ENCODE assay signal across 33 mouse cellular contexts in the genomic region with DNA sequence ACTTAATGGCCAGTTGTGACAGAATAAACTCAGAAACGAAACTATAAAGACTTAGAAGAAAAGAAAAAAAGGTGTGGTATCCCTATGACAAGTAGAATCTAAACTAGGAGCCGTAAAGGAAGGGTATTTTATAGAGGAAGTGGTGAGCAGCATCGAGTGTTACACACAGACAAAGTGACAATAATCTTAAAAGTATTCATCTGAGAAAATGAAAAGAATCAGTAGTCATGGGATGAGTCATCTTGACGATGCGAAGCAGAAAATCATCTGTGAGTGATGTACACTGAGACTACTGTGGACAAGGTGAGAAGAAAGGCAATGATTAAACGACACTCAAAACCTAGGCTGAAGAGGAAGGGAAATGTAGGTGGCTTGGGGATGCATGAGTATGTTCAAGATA. TPM values are rescaled to one million over a fixed set of nuclear protein-coding genes. Genes with fewer than 3 reads are reported as not detected.
DNase-seq lines count a peak whose midpoint lies in the region; ATAC-seq and TF ChIP-seq lines count a peak whose summit lies in the region.
"Had no signal": no experiment of that assay in that cellular context is flagged by ENCODE, and none has a peak within 500 bp of the region (broad histone marks: within the 10 kb centered on the region; RNA-seq: fewer than 3 reads in every experiment).

No protein-coding gene starts in this region.

- no peak overlapping the region for H3K27ac ChIP-seq in CH12.LX (ENCODE audit: insufficient read depth, low read depth)
- H3K27ac ChIP-seq in kidney, embryonic 14.5 days (ENCODE audit: low read depth, low read length), result no peak overlapping the region
- H3K27ac ChIP-seq: embryonic facial prominence, embryonic 13.5 days; forebrain, embryonic 10.5 days; hindbrain, embryonic 12.5 days; hindbrain, postnatal 0 days; kidney, embryonic 15.5 days; layer of hippocampus, adult 2 months; liver, embryonic 12.5 days; macrophage; midbrain, embryonic 10.5 days; midbrain, embryonic 15.5 days; neural tube, embryonic 13.5 days had no signal

- H3K9ac ChIP-seq in CH12.LX (ENCODE audit: insufficient read depth, low read depth), result no peak overlapping the region
- H3K9ac ChIP-seq in kidney, embryonic 14.5 days (ENCODE audit: low read depth, low read length), result no peak overlapping the region
- H3K9ac ChIP-seq: embryonic facial prominence, embryonic 13.5 days; hindbrain, embryonic 12.5 days; kidney, embryonic 15.5 days; liver, embryonic 12.5 days; liver, postnatal 0 days; midbrain, embryonic 15.5 days; neural tube, embryonic 13.5 days had no signal

- no peak overlapping the region for H3K4me3 ChIP-seq in CH12.LX (replicated peaks in 1 of 3; ENCODE audit: low read depth in 2 of 3, low read length in 2 of 3, poor library complexity in 1 of 3)
- no peak overlapping the region for H3K4me3 ChIP-seq in kidney, embryonic 14.5 days (ENCODE audit: low read length)
- H3K4me3 ChIP-seq: embryonic facial prominence, embryonic 13.5 days; forebrain, embryonic 10.5 days; hindbrain, embryonic 12.5 days; kidney, embryonic 15.5 days; layer of hippocampus, adult 2 months; liver, embryonic 12.5 days; midbrain, embryonic 10.5 days; midbrain, embryonic 15.5 days; neural tube, embryonic 13.5 days had no signal

- ATAC-seq in kidney, embryonic 14.5 days (ENCODE audit: low FRiP score, low TSS enrichment), result no peak
- ATAC-seq: forebrain, embryonic 16.5 days; hindbrain, postnatal 0 days; intestine, postnatal 0 days; liver, embryonic 12.5 days; liver, postnatal 0 days; midbrain, embryonic 15.5 days had no signal

- 0 out of 2 replicates have a peak, but pooled peaks have one; percentile 8 for TF ChIP-seq EP300 in CH12.LX (IDR thresholded peaks at IDR 0.05; ENCODE audit: low read length)

- H3K9me3 ChIP-seq in CH12.LX (replicated peaks; ENCODE audit: low read length), result no peaks in the 10 kb centered on the region
- H3K9me3 ChIP-seq in kidney, embryonic 14.5 days (ENCODE audit: control insufficient read depth, low read length), result no peaks in the 10 kb centered on the region
- H3K9me3 ChIP-seq: embryonic facial prominence, embryonic 13.5 days; forebrain, embryonic 10.5 days; hindbrain, embryonic 12.5 days; kidney, embryonic 15.5 days; liver, embryonic 12.5 days; midbrain, embryonic 10.5 days; midbrain, embryonic 15.5 days; neural tube, embryonic 13.5 days had no signal

- peaks cover 0 to 7% of the 10 kb centered on the region in 2 experiments; a peak in 2 of 4 replicates for H3K4me1 ChIP-seq in CH12.LX (ENCODE audit: control insufficient read depth in 1 of 2, insufficient read depth in 2 of 2)
- H3K4me1 ChIP-seq in kidney, embryonic 14.5 days (ENCODE audit: control insufficient read depth, insufficient read depth, low read length), result no peaks in the 10 kb centered on the region
- H3K4me1 ChIP-seq: embryonic facial prominence, embryonic 13.5 days; forebrain, embryonic 10.5 days; hindbrain, embryonic 12.5 days; kidney, embryonic 15.5 days; liver, embryonic 12.5 days; midbrain, embryonic 10.5 days; midbrain, embryonic 15.5 days; neural tube, embryonic 13.5 days had no signal

- dilution Hi-C loops in CH12.LX (cut with MboI; ENCODE audit: extremely low pct_ligation_motif_present, extremely low pct_unique_long_range_greater_than_20kb, low sequenced_read_pairs), result no loop called here

- TF ChIP-seq RAD21 in CH12.LX (IDR thresholded peaks at IDR 0.05; ENCODE audit: low read depth, low read length), result no peak

- TF ChIP-seq POLR2A in CH12.LX (IDR thresholded peaks at IDR 0.05; ENCODE audit: low read depth, low read length), result no peak

- TF ChIP-seq CTCF in CH12.LX (conservative IDR thresholded peaks at IDR 0.05 in 1 of 2, IDR thresholded peaks at IDR 0.05 in 1 of 2; ENCODE audit: low read depth in 2 of 2, low read length in 2 of 2), result no peak

- 80% methylated on average over 6 of the region's 6 CpGs for WGBS in kidney, embryonic 14.5 days

- no peak overlapping the region for H3K4me2 ChIP-seq in CH12.LX (ENCODE audit: insufficient read depth, low read depth, poor library complexity, severe bottlenecking)
- no peak overlapping the region for H3K4me2 ChIP-seq in kidney, embryonic 14.5 days (replicated peaks; ENCODE audit: low read depth, low read length)
- H3K4me2 ChIP-seq: embryonic facial prominence, embryonic 13.5 days; heart, embryonic 11.5 days; hindbrain, embryonic 12.5 days; kidney, embryonic 15.5 days; liver, embryonic 12.5 days; midbrain, embryonic 15.5 days; neural tube, embryonic 13.5 days had no signal

- no peaks in the 10 kb centered on the region for H3K36me3 ChIP-seq in CH12.LX (replicated peaks in 1 of 2; ENCODE audit: control insufficient read depth in 1 of 2, insufficient read depth in 1 of 2, low read length in 1 of 2)
- H3K36me3 ChIP-seq in kidney, embryonic 14.5 days (ENCODE audit: control insufficient read depth, insufficient read depth, low read length), result no peaks in the 10 kb centered on the region
- H3K36me3 ChIP-seq: embryonic facial prominence, embryonic 13.5 days; forebrain, embryonic 10.5 days; hindbrain, embryonic 12.5 days; kidney, embryonic 15.5 days; liver, embryonic 12.5 days; midbrain, embryonic 10.5 days; midbrain, embryonic 15.5 days; neural tube, embryonic 13.5 days had no signal

- peak; percentile 81 for DNase-seq in CD4-positive helper T cell, adult 2 months (ENCODE audit: low read depth, low spot score)
- DNase-seq in CH12.LX (ENCODE audit: extremely low read depth), result peak; percentile 32
- DNase-seq in induced T-regulatory cell, adult 2 months (ENCODE audit: low read depth), result peak; percentile 71
- DNase-seq in naive thymus-derived CD4-positive, alpha-beta T cell, adult 2 months (ENCODE audit: low read depth), result peak; percentile 76
- no peak for DNase-seq in lung, postnatal 36 days
- DNase-seq in adrenal gland, adult (ENCODE audit: inconsistent age in 2 of 2, low spot score in 1 of 2), result no peak
- no peak for DNase-seq in cerebellum, adult 18-20 months
- DNase-seq: adrenal gland, adult 8-10 months; cerebellum, adult 9-10 months; cerebellum, postnatal 36 days; gastrocnemius, postnatal 10 days; heart, adult 11 months; heart, postnatal 36 days; kidney, postnatal 25 days; left cerebral cortex, postnatal 4 days; liver, postnatal 0 days; spleen, adult 18-20 months; thymus, postnatal 4 days had no signal

- no peaks in the 10 kb centered on the region for H3K27me3 ChIP-seq in CH12.LX (replicated peaks)
- no peaks in the 10 kb centered on the region for H3K27me3 ChIP-seq in kidney, embryonic 14.5 days (ENCODE audit: control insufficient read depth, insufficient read depth, low read length)
- H3K27me3 ChIP-seq: embryonic facial prominence, embryonic 13.5 days; hindbrain, embryonic 12.5 days; kidney, embryonic 15.5 days; liver, embryonic 12.5 days; midbrain, embryonic 15.5 days; neural tube, embryonic 13.5 days had no signal

- in situ Hi-C loops in CH12.LX (cut with MboI; ENCODE audit: low pct_ligation_motif_present, low pct_unique_long_range_greater_than_20kb, low sequenced_read_pairs), result no loop called here

- H3K79me2 ChIP-seq in CH12.LX (replicated peaks; ENCODE audit: control insufficient read depth, extremely low read depth, insufficient read depth, poor library complexity, severe bottlenecking), result no peaks in the 10 kb centered on the region

TF ChIP-seq in CH12.LX, 34 proteins besides CTCF, POLR2A, EP300 and RAD21:
- no peak for TF ChIP-seq NELFE (IDR thresholded peaks at IDR 0.05; ENCODE audit: low read depth, low read length)
- TF ChIP-seq ETS1 (conservative IDR thresholded peaks at IDR 0.05; ENCODE audit: low read depth, low read length), result 0 out of 2 replicates have a peak, but pooled peaks have one; percentile 27
TF ChIP-seq in CH12.LX: peak in this region for 1.

RNA-seq across cellular contexts. Expression of a gene that starts 36.4 kb away (rescaled TPM):
- total RNA-seq in CH12.LX (2012; rRNA removed), result 0.13 and 0.38 TPM in 2 replicates
- 0.26 and 0.48 TPM in 2 replicates for total RNA-seq in CH12.LX (2014; rRNA removed)
- polyA plus RNA-seq in CH12.LX (2012; ENCODE audit: insufficient read length, low read depth), result 0.23 TPM in 2 replicates
- 4.0 and 7.0 TPM in 2 replicates for polyA plus RNA-seq in kidney, embryonic 14.5 days (2014; fragmentation: Nextera tagmentation; extraction: Ambion mirVana)

Comparison
In these comparisons a context has a peak if more than half of its experiments do, and no peak if none do; other contexts are left out.
1. DNase-seq: peak in CD4-positive helper T cell, adult 2 months (single experiment), CH12.LX (single experiment), induced T-regulatory cell, adult 2 months (single experiment) and naive thymus-derived CD4-positive, alpha-beta T cell, adult 2 months (single experiment); none in lung, postnatal 36 days (single experiment), adrenal gland, adult (0 of 2) and cerebellum, adult 18-20 months (0 of 2).